Mouse (Mus musculus): ENCODE measurements at regions not wholly inside any gene's neighbourhood (a gene's known extent, or its start where the extent isn't known, plus 50 kb on each side); places are given as distances from the start of the nearest gene placed in this dataset.

- TF ChIP-seq CTCF (IDR thresholded peaks at IDR 0.05; ENCODE audit: control insufficient read depth, insufficient read depth, insufficient read length) (no peak), USF1 (IDR thresholded peaks at IDR 0.05; ENCODE audit: low read depth) (no peak), CEBPB (IDR thresholded peaks at IDR 0.05; ENCODE audit: low read depth) (no peak), FOSL1 (IDR thresholded peaks at IDR 0.05; ENCODE audit: insufficient read depth, low read length, poor library complexity, severe bottlenecking) (no peak), MAX (IDR thresholded peaks at IDR 0.05) (no peak)
These were observed 328.4 kb upstream of the Agtr1b start for GRCm38 (mm10) chr3:20695322-20695859.

Measured in C2C12 (cell line).